Mouse (Mus musculus) lung, postnatal 0 days (tissue): ENCODE measurements around the gene Spata1.

ENCODE experiments used
- CTCF ChIP-seq: IDR thresholded peaks from 2 replicates; pipeline ENCODE4 v1.5.1; 2016; ENCODE audit warnings: antibody characterized with exemption, mild to moderate bottlenecking
- EP300 ChIP-seq: IDR thresholded peaks from 2 replicates; pipeline ENCODE4 v1.6.1; 2016; ENCODE audit warnings: antibody characterized with exemption, mild to moderate bottlenecking, control low read depth

DNA sequence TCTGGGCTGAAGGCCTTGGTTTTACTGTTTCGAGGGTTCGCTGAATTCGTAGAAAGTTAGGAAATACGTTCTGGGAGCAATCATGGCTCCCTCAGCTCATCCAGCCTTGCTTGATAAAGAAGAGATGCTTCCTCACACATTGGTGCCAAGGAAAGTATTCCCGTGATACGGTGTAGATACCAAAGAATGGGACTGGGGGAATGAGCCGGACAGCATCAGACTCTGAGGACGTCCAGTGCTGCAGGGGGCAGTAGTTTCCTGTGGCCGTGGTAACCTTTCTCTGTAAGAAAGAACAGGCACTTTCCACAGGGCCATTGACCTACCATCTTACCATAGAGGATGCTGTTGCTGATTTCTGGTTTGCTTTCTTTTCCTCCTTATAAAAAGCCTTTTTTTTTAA lies 80.0 kb downstream of the Spata1 start:
- TF ChIP-seq CTCF (no peak), EP300 (no peak)
